Mouse (Mus musculus) MEL-GATA-1-ER (cell line): ENCODE measurements around the gene Dnajc14.

Experiments
- DNase-seq: peaks from one replicate; pipeline ENCODE4 v3.0.0-alpha.2; 2012; ENCODE audit warnings: low read depth; ENCODE audit errors: extremely low read depth

Gene Dnajc14

GRCm38 (mm10) chr10:128803771-128804270 lies at the start of gene Dnajc14:
Dnajc14 (plus strand) TSS chr10:128804062.
- DNase-seq: peak; percentile 26

GRCm38 (mm10) chr10:128772895-128773294 lies 31.0 kb upstream of the Dnajc14 start:
- no peak for DNase-seq

GRCm38 (mm10) chr10:128773685-128774084 lies 30.2 kb upstream of the Dnajc14 start:
- DNase-seq: no peak

- DNase-seq: no peak
These were observed 25.4 kb upstream of the Dnajc14 start for GRCm38 (mm10) chr10:128778441-128778840.

GRCm38 (mm10) chr10:128779011-128779795 lies 24.7 kb upstream of the Dnajc14 start:
- DNase-seq: peak; percentile 44

- no peak for DNase-seq
These were observed 23.7 kb upstream of the Dnajc14 start for GRCm38 (mm10) chr10:128780200-128780599.

GRCm38 (mm10) chr10:128790398-128791124 lies 13.3 kb upstream of the Dnajc14 start, which contains the start of gene Mmp19:
Mmp19 (plus strand) TSS chr10:128790910.
- no peak for DNase-seq

- no peak for DNase-seq
These were observed 11.8 kb upstream of the Dnajc14 start for GRCm38 (mm10) chr10:128792041-128792440.

GRCm38 (mm10) chr10:128793258-128793657 lies 10.6 kb upstream of the Dnajc14 start:
- DNase-seq: peak; percentile 52

GRCm38 (mm10) chr10:128794391-128794790 lies 9.5 kb upstream of the Dnajc14 start:
- DNase-seq: no peak

- no peak for DNase-seq
These were observed 8.3 kb upstream of the Dnajc14 start for GRCm38 (mm10) chr10:128795581-128795980.

GRCm38 (mm10) chr10:128798676-128799075 lies 5.2 kb upstream of the Dnajc14 start:
- no peak for DNase-seq

GRCm38 (mm10) chr10:128801981-128802495 lies 1.8 kb upstream of the Dnajc14 start:
- no peak for DNase-seq

- DNase-seq: no peak
These were observed 906 bp upstream of the Dnajc14 start for GRCm38 (mm10) chr10:128802956-128803355.

- DNase-seq: no peak
These were observed 501 bp upstream of the Dnajc14 start for GRCm38 (mm10) chr10:128803361-128803760.

GRCm38 (mm10) chr10:128804271-128805091 lies 619 bp downstream of the Dnajc14 start, which contains the start of gene Tmem198b:
Tmem198b (minus strand) TSS chr10:128804370.
- DNase-seq: peak; percentile 66

GRCm38 (mm10) chr10:128805092-128806000 lies 1.5 kb downstream of the Dnajc14 start:
- peak; percentile 89 for DNase-seq

GRCm38 (mm10) chr10:128806086-128806485 lies 2.2 kb downstream of the Dnajc14 start:
- no peak for DNase-seq

GRCm38 (mm10) chr10:128807018-128807417 lies 3.2 kb downstream of the Dnajc14 start:
- DNase-seq: no peak

- DNase-seq: no peak
These were observed 13.2 kb downstream of the Dnajc14 start, which contains the start of gene Sarnp for GRCm38 (mm10) chr10:128817033-128817432. Sarnp (plus strand) TSS chr10:128817333.
